Mouse (Mus musculus) heart, postnatal 25 days (tissue): ENCODE data around the gene Pcif1. TPM values are rescaled to one million over a fixed set of nuclear protein-coding genes. Genes with fewer than 3 reads are reported as not detected.
"Not testable (repeated sequence)": the region's sequence is repeated elsewhere in the genome, so short reads cannot be mapped to it uniquely, and the experiment has no call there.

ENCODE experiments used
- DNase-seq: peaks from one replicate; pipeline ENCODE4 v3.0.0; 2022; ENCODE audit warnings: low spot score
- intact Hi-C: fragments of 180-260 bp; cut with DNase I; formaldehyde crosslinking; loops from one replicate; pipeline ENCODE4 v1.15.1; 2025
- total RNA-seq, 2 experiments: library from RNA; stranded (reverse); gene quantifications; 2 replicates each; pipeline ENCODE4 v1.2.3; 2021

The Pcif1 gene
- total RNA-seq, 2 experiments from 2014 or later = 27.5 to 34.6 TPM

- intact Hi-C loops = loop anchor here (2.0 kb wide), 1 partner anchor 15 kb away; the partner anchor contains the start of gene Pcif1
- not testable (repeated sequence) for DNase-seq
Observed at GRCm38 (mm10) chr2:164863411-164863810, 15.7 kb upstream of the Pcif1 start.

DNA sequence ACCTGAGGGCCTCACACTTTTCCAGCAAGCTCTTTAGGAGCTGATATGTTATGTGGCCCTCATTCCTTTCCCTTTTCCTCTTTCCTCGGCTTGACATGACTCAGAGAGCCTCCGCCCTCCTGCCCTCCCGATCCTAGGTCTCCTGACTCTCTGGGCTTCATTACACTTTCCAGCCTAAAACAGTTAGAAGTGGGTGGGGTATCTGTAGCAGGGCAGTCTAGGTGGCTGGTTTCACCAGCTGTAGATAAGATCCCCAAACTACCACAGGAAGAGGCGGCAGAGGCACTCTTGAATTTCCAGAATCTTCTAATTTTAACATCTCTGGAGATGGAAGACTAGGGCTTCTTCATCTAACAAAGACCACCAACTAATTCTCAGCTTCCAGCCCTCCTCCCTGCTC, 14.5 kb upstream of the Pcif1 start:
- intact Hi-C loops = no loop called here
- DNase-seq = no peak

DNA sequence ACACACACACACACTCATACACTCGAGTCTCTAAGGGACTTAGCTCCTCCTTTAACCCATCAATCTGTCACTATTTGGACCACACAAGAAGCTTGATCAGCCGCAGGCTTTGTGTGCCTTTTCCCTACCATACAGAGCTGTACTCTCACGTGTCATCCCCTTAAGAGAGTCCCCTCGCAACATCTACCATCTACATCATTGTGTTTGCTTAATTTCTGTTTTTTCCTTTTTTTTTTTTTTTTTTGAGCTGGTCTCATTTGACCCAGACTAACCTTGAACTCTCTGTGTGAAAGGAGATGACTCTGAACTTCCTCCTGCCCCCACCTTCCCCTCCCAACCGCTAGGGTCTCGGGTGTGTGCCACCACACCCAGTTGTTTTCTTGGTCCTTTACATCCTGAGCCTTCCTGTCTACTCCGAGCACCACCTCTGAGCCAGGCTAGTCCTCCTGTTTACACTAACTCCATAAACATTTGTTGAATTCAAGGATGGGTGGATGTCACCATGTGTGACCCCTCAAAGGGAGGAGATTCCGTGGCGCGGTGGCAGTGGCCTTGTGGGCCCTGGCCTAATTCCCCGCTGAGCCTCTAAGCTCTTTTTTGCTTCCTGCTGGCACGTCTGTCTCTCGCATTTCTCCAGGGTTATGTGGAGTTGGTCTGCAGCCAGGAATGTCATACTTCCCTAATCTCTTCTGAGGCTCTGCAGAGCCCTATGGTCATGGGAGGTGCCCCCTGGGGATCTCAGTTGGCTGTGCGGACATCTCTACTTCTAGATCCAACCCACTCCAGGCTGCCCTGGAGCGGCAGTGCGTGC, 12.2 kb upstream of the Pcif1 start:
- peak; percentile 78 for DNase-seq
- intact Hi-C loops = no loop called here

DNA sequence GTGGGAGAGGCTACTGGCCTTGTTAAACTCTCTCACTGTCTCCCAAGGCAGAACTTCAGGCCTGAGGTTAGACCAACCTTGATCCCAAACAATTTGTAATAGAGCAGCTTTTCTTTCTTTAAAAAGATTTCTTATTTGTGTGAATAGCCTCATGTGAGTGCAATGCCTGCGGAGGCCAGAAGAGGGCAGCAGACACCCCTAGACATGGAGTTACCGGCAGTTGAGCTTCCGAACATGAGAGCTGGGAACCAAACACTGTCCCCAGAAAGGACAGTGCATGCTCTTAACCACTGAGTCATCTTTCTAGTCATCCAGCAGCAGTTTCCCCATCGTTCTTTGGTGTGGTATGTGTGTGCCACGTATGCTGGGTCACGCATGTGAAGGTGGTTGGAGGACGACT, 11.5 kb upstream of the Pcif1 start:
- intact Hi-C loops = no loop called here
- DNase-seq = no peak

GRCm38 (mm10) chr2:164868491-164868890, 10.6 kb upstream of the Pcif1 start:
- intact Hi-C loops = loop anchor here (2.0 kb wide), 1 partner anchor 14 kb away; no protein-coding TSS in a partner anchor
- no peak for DNase-seq

GRCm38 (mm10) chr2:164871602-164872303, 7.4 kb upstream of the Pcif1 start:
- intact Hi-C loops = no loop called here
- DNase-seq = no peak

GRCm38 (mm10) chr2:164873621-164874020, 5.5 kb upstream of the Pcif1 start:
- no peak for DNase-seq
- intact Hi-C loops = no loop called here

DNA sequence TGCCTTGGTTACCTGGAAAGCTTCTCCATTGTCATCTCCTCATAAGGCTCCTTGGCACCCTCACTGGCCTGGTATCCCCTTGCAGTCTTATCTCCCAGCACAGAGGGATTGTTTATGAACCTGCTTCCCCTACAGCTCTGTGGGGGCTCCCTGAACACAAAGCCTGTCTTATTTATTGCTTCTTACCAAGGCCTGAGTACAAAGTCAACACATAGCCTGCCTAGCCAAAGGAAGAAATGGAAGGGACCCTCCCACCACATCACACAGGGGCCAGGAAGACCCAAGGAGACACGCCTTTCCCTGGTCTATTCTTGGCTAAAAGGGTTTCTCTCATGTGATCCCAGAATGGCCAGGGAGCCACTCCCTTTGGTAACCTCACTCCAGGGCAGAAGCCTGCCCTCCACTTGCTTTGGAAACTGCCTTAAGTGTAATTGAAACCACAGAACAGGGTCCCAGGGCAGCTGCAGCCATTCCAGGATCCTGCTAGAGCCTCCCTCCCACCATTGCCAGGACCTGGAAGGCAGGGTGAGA, 4.8 kb upstream of the Pcif1 start:
- intact Hi-C loops = no loop called here
- DNase-seq = peak; percentile 59

DNA sequence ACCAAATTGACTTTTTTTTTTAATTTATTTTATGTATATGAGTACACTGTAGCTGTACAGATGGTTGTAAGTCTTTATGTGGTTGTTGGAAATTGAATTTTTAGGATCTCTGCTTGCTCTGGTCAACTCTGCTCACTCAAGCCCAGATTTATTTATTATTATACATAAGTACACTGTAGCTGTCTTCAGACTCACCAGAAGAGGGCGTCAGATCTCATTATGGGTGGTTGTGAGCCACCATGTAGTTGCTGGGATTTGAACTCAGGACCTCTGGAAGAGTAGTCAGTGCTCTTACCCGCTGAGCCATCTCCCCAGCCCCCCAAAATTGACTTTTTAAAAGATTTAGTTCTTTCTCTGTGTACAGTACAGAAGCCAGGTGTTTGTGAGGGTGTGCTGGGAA, 3.5 kb upstream of the Pcif1 start:
- intact Hi-C loops = loop anchor here (2.0 kb wide), 1 partner anchor 43 kb away; the partner anchor contains the start of genes Ctsa and Neurl2
- DNase-seq = not testable (repeated sequence)

- not testable (repeated sequence) for DNase-seq
Observed at GRCm38 (mm10) chr2:164877376-164878215, 1.5 kb upstream of the Pcif1 start.

DNA sequence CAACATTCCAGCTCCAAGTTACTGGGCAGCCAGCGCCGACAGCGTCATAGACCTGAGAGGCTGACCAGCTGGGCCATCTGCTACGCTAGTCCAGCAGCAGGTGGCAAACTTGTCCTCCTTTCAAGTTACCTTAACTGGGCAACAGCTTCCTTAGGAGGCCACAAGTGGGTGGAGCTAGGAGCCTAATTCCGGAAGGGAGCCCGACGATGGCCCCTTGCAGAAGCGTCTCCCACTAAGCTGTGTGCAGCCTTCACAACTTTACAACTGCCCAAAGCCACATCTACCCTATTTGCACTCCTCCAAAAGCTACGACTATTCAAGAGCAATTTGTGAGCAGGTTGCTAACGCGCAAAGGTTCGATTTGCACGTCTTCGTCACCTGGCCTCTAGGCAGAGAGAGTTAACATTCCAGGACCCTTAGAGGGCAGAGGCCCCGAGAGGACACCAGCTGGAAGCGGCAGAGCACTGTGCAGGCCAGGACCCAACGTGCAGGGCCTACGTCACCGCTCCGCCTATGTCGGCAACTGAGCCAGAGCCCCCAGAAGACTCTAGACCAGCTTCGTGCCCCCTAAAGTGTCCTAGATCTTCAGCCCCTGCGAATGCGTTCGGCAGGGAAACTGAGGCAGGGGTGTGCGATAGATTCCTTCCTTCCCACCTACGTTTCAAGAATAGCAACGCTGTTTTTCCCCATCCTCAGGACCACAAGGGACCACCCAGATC, 436 bp upstream of the Pcif1 start:
- intact Hi-C loops = loop anchor here (2.0 kb wide), 1 partner anchor 16 kb away; no protein-coding TSS in a partner anchor
- peak; percentile 42 for DNase-seq

More at GRCm38 (mm10) chr2:164877376-164878215, 1.5 kb upstream of the Pcif1 start:
- intact Hi-C loops = loop anchor here (2.0 kb wide), 2 partner anchors 15 to 45 kb away; partner anchors contain the start of genes Ctsa and Neurl2

DNA sequence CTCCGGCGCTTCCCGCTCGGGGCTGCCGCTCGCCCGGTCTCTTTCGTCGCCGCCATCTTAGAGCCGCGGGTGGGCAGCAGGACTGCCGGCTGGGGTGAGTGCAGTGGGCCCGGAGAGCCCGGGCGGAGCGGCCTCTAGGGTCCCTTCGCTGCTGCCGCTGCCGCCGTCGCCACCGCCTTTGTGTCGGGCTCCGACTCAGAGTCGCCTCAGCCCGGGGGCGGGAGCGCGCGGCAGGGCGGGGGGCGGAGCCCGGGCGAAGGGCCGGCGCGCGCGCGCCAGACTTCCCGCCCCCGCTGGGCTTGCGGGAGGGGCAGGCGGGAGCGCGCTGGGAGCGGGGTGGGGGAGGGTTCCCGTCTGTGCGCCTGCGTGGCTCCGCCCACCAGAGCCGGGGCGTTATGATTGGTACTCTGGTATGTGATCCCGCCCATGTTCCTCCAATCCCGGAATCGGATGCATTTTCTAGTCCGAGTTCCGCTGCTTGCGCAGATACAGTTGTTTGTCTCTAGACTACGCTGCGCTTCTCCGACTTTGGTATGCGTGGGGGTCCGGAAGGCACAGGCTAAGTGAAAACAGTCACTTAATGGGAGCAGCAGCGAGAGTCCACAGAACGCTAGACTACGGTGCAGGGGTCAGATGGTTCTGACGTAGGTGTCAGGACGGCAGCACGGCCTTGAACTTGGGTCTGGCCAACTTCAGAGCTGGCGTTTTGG, 619 bp downstream of the Pcif1 start:
- intact Hi-C loops = loop anchor here (2.0 kb wide), 2 partner anchors 17 to 29 kb away; no protein-coding TSS in a partner anchor
- DNase-seq = peak; percentile 89

- no peak for DNase-seq
- intact Hi-C loops = no loop called here
Observed at GRCm38 (mm10) chr2:164882619-164883018, 3.5 kb downstream of the Pcif1 start.

GRCm38 (mm10) chr2:164885788-164886187, 6.7 kb downstream of the Pcif1 start:
- no peak for DNase-seq
- intact Hi-C loops = no loop called here

DNA sequence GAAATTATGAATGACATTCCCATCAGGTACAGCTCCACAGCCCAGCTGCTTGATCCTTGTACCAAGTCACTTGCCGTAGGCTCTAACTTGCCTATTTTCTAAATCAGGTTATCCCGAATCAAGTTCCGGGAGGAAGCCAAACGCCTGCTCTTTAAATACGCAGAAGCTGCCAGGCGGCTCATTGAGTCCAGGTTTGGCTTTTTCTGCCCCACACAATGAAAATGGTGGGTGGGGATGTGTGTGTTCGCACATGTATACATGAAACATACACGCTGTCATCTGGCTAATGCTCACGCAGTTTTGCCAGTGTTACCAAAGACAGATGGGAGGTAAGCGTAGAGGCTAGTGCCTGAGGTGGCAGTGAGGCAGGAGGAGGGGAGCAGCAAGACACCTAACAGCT, 7.5 kb downstream of the Pcif1 start:
- intact Hi-C loops = no loop called here
- no peak for DNase-seq

GRCm38 (mm10) chr2:164888996-164889395, 9.9 kb downstream of the Pcif1 start:
- DNase-seq = no peak
- intact Hi-C loops = no loop called here

DNA sequence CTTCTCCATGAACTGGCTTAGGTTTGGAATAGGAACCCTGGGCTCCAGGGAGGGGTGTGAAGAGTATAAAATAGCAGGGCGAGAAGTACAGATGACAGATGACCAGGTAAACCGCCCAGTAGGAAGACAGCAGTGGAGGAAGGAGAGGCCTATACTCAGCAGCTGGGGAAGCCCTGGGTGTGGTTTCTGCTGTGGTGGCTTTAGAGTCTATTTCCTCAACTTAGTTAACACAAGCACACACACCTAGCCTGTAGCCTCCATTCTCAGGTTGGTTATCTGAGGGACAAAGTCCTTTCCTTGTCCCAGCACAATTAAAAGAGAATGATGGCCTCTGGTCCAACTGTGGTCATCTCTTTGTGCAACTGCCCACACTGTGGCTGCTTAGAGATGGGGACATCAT, 10.9 kb downstream of the Pcif1 start:
- intact Hi-C loops = loop anchor here (5.0 kb wide), 1 partner anchor 58 kb away; the partner anchor contains the start of genes Ctsa and Neurl2
- no peak for DNase-seq

- no peak for DNase-seq
- intact Hi-C loops = loop anchor here (5.0 kb wide), 1 partner anchor 58 kb away; the partner anchor contains the start of genes Ctsa and Neurl2
Observed at GRCm38 (mm10) chr2:164890411-164891049, 11.4 kb downstream of the Pcif1 start.
